Mouse (Mus musculus) heart, embryonic 16.5 days (tissue): ENCODE measurements around the gene Gm815. TPM values are rescaled to one million over a fixed set of nuclear protein-coding genes. Genes with fewer than 3 reads are reported as not detected.

Experiments used
- ATAC-seq: fragments of 200-750 bp; cut with Nextera tagmentation; replicated peaks from 2 replicates; pipeline ENCODE4 v1.8.0; 2017; ENCODE audit warnings: moderate number of reproducible peaks; ENCODE audit not compliant: insufficient read depth, low FRiP score; ENCODE audit errors: extremely low read depth
- H3K27ac ChIP-seq: fragments of 300-500 bp; sonication (generic); 2 replicates; pipeline ENCODE4 v1.5.1; 2014; ENCODE audit warnings: mild to moderate bottlenecking, low read length, control low read depth, moderate library complexity
- H3K27me3 ChIP-seq: fragments of 300-500 bp; sonication (generic); 2 replicates; pipeline ENCODE4 v1.6.1; 2014; ENCODE audit warnings: low read length, mixed read lengths; ENCODE audit not compliant: control insufficient read depth, insufficient read depth
- H3K36me3 ChIP-seq: fragments of 300-500 bp; sonication (generic); 2 replicates; pipeline ENCODE4 v1.6.1; 2014; ENCODE audit not compliant: control insufficient read depth, insufficient read depth
- H3K4me1 ChIP-seq: fragments of 300-500 bp; sonication (generic); 2 replicates; pipeline ENCODE4 v1.6.1; 2014; ENCODE audit warnings: low read length, mixed read lengths; ENCODE audit not compliant: control insufficient read depth, insufficient read depth
- H3K4me2 ChIP-seq: fragments of 300-500 bp; sonication (generic); 2 replicates; pipeline ENCODE4 v1.6.1; 2014; ENCODE audit warnings: low read depth, mild to moderate bottlenecking, control low read depth, low read length
- H3K4me3 ChIP-seq: fragments of 300-500 bp; sonication (generic); 2 replicates; pipeline ENCODE4 v1.5.1; 2014; ENCODE audit warnings: mild to moderate bottlenecking, control low read depth, low read length
- H3K9ac ChIP-seq: fragments of 300-500 bp; sonication (generic); 2 replicates; pipeline ENCODE4 v1.6.1; 2014; ENCODE audit warnings: low read length, control low read depth
- H3K9me3 ChIP-seq: fragments of 300-500 bp; sonication (generic); replicated peaks from 2 replicates; pipeline ENCODE4 v1.6.1; 2016; ENCODE audit warnings: low read length; ENCODE audit not compliant: control insufficient read depth
- WGBS: fragments of 180-500 bp; shearing (Covaris S2); extraction: QIAGEN DNeasy Blood & Tissue Kit; methylation state at CpG from one replicate; pipeline ENCODE4 v1.1.7; 2014; 5-methylcytosine and 5-hydroxymethylcytosine counted together
- polyA plus RNA-seq: library from polyadenylated mRNA; unstranded; fragments of >200 nt; fragmentation: Nextera tagmentation; extraction: Ambion mirVana; gene quantifications from 2 replicates; pipeline ENCODE4 v1.2.1, GENCODE M21; 2015

Gene Gm815
- polyA plus RNA-seq, 1 experiment from 2014 or later: not detected

DNA sequence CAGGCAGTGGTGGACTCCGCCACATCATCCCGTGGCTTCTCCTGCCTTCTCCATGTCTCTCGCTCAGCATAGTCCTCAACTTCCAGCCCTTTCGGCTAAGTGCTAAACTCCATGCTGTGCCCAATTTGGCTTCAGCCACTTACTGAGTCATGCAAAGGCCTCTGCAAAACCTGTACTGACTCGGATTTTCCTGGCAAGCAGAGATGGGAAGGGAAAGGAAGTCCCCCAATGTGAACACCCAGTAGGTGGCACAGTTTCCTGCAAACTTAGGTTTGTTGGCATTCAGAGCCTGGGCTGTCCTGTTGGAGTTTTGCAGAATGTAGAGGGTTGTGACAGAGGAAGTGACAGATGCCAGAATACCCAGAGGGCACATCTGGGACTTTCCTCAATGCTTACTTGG, 7.2 kb downstream of the Gm815 start:
- no peak overlapping the region for H3K9ac ChIP-seq
- peak; percentile 23 for ATAC-seq

DNA sequence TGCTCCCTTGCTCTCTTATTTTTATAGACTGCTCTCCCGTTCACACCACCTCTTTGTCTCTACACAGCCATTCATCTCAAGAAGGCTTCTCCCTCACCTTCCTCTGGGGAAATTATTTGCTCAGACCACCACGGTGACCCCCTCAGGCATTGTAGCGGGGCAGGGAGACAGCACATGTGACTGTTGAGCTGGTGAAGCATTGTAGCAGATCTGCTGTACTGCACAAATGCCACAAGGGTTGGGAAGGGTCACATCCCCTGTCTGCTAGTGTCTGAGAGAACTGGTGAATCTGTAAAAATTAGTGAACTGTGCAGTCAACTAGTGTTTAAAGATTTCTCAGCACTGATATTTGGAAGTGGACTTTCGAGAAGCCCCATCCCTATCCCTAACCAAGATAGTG, 16.5 kb downstream of the Gm815 start:
- ATAC-seq: no peak
- H3K4me2 ChIP-seq: no peak overlapping the region

More for the DNA sequence above, 7.2 kb downstream of the Gm815 start:
- H3K4me3 ChIP-seq: no peak overlapping the region
- H3K4me2 ChIP-seq: no peak overlapping the region
- H3K36me3 ChIP-seq: no peaks in the 10 kb centered on the region
- 34% methylated on average over 5 of the region's 5 CpGs for WGBS
- H3K27ac ChIP-seq: peak overlapping the region; percentile 46; the same call in 1 of the 2 replicates
- H3K4me1 ChIP-seq: peaks cover 16% of the 10 kb centered on the region
- H3K27me3 ChIP-seq: no peaks in the 10 kb centered on the region
- H3K9me3 ChIP-seq: peaks cover 2% of the 10 kb centered on the region; the same call in 1 of the 2 replicates

DNA sequence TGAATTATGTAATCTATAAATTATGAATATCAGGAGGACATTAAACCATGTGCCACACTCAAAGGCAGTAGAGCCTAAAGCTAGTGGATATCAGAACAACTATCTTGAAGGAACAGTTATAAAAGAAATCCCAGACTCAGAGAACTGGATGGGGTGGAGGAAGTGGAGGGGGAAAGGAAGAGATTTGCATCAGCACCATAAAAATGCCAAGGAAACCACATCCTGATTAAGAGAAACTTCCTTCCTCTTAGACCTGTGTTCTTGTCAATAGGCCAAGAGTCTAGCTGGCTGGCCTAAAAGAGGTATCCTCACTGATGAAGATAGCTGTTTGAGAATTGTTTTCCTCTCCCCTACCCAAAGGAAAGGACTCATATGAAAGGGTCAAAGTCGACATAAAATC, 28.6 kb downstream of the Gm815 start:
- H3K4me2 ChIP-seq: no peak overlapping the region
- no peak for ATAC-seq
- H3K36me3 ChIP-seq: no peaks in the 10 kb centered on the region
- H3K4me3 ChIP-seq: no peak overlapping the region
- H3K4me1 ChIP-seq: no peaks in the 10 kb centered on the region
- WGBS: 43% methylated on average over 1 of the region's 1 CpGs
- no peaks in the 10 kb centered on the region for H3K9me3 ChIP-seq
- no peak overlapping the region for H3K9ac ChIP-seq
- H3K27me3 ChIP-seq: no peaks in the 10 kb centered on the region
- H3K27ac ChIP-seq: no peak overlapping the region

More for the DNA sequence above, 16.5 kb downstream of the Gm815 start:
- Histone ChIP-seq H3K27me3 (no peaks in the 10 kb centered on the region), H3K4me1 (0 out of 2 replicates have a peak, but pooled peaks cover 2% of the 10 kb centered on the region), H3K4me3 (no peak overlapping the region), H3K36me3 (no peaks in the 10 kb centered on the region), H3K9me3 (peaks cover 3% of the 10 kb centered on the region; the same call in 1 of the 2 replicates), H3K27ac (no peak overlapping the region), H3K9ac (no peak overlapping the region)
- 37% methylated on average over 4 of the region's 4 CpGs for WGBS

- Histone ChIP-seq H3K9ac (no peak overlapping the region), H3K36me3 (no peaks in the 10 kb centered on the region), H3K4me1 (no peaks in the 10 kb centered on the region), H3K4me2 (no peak overlapping the region), H3K27ac (no peak overlapping the region), H3K27me3 (no peaks in the 10 kb centered on the region), H3K9me3 (no peaks in the 10 kb centered on the region), H3K4me3 (no peak overlapping the region)
- no peak for ATAC-seq
- WGBS: 58% methylated on average over 2 of the region's 2 CpGs
Measured at GRCm38 (mm10) chr19:26920816-26921215, 35.1 kb downstream of the Gm815 start.

DNA sequence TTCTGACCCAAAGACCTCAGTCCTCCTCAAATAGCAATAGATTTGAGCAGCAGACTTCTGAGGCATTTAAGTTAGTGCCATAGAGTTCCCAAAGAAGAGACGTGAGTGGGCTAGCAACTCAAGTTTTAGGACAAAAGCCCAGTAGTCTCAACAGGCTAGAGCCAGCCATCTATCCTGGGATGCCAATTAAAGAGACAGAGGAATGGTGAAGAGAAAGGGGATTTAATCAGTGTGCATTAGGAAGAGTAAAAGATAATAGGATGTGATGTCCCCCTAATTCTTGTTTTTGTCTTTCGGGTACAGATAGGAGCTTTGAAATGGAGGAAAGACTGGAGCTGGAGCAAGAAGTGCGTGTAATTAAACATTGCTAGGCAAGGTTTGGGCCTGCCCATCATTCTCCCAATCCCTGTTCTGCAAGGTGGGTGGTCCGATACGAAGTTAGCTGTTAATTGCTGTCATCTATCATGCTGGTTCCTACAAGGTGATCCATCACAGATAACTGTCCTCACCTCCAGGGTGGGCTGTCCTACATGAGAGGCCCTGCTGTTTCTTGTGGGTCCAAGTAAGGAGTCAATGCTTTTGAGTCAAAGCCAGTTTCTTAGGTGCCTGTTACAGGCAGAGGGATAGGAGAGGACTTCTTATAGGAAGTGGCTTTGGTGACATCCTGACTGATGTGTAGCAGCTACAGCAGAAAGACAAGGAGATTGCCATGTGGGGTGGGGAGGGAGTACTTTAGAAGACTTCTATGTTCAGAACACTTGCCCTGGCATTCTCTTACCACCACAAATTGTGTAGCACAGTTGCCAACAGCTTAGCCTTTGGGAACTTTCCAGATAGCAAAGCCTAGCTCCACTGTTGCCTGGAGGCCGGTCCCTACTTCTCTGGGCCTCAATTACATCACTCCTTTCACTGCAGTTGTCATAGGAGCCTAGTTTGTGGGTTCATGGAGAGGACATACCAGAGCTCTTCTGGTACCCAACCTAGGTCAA, 44.9 kb downstream of the Gm815 start:
- Histone ChIP-seq H3K9ac (no peak overlapping the region), H3K9me3 (no peaks in the 10 kb centered on the region), H3K36me3 (no peaks in the 10 kb centered on the region), H3K4me2 (no peak overlapping the region), H3K27ac (no peak overlapping the region), H3K27me3 (no peaks in the 10 kb centered on the region), H3K4me1 (peaks cover 5% of the 10 kb centered on the region; the same call in 1 of the 2 replicates), H3K4me3 (no peak overlapping the region)
- 62% methylated on average over 6 of the region's 6 CpGs for WGBS
- no peak for ATAC-seq

DNA sequence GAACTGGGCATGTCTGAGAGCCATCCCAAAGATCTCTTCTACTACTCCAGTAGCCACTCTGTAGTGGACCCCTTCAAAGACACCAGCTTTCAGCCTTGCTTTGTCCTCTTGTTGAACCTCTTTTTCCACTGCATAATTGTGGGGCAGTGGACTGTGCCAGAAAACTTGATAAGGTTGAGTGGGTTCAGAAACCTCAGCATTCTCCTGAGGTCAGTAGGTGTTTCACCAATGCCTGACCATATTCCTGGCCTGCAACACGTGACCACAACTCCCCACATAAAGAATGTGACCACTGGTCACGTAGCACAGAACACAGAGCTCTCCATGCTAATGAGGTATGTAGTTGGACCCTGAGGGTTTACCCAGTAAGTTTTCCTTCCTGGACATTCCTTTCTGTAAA, 48.5 kb downstream of the Gm815 start:
- Histone ChIP-seq H3K9ac (no peak overlapping the region), H3K4me1 (peaks cover 5% of the 10 kb centered on the region; the same call in 1 of the 2 replicates), H3K36me3 (no peaks in the 10 kb centered on the region), H3K27ac (no peak overlapping the region), H3K4me2 (no peak overlapping the region), H3K27me3 (no peaks in the 10 kb centered on the region), H3K4me3 (no peak overlapping the region), H3K9me3 (no peaks in the 10 kb centered on the region)
- ATAC-seq: 0 out of 2 replicates have a peak, but pooled peaks have one; percentile 18
- 39% methylated on average over 2 of the region's 2 CpGs for WGBS
